14 mouse cellular contexts compared by ENCODE assay signal in genomic region chr1:155207859-155208258, GRCm38 (mm10). TPM values are rescaled to one million over a fixed set of nuclear protein-coding genes. Genes with fewer than 3 reads are reported as not detected.
"Had no signal": no experiment of that assay in that cellular context is flagged by ENCODE, and none has a peak within 500 bp of the region (broad histone marks: within the 10 kb centered on the region; RNA-seq: fewer than 3 reads in every experiment).

No protein-coding gene starts in this region.

- H3K4me2 ChIP-seq: limb, embryonic 13.5 days; liver, embryonic 13.5 days; midbrain, embryonic 11.5 days had no signal

- DNase-seq: layer of hippocampus, postnatal 36 days; left cerebral cortex, postnatal 4 days; liver, embryonic 13.5 days; lung, adult 2 months; lung, postnatal 14 days; lung, postnatal 4 days; midbrain, embryonic 14.5 days; thymus, adult 18-20 months; thymus, postnatal 36 days had no signal

- H3K27ac ChIP-seq: kidney, postnatal 0 days; left cerebral cortex, adult 2 months; limb, embryonic 13.5 days; liver, embryonic 13.5 days had no signal

- H3K9me3 ChIP-seq: limb, embryonic 13.5 days; liver, embryonic 13.5 days had no signal

- H3K27me3 ChIP-seq: limb, embryonic 13.5 days; liver, embryonic 13.5 days had no signal

- H3K4me3 ChIP-seq: left cerebral cortex, adult 2 months; limb, embryonic 13.5 days; liver, embryonic 13.5 days had no signal

- H3K9ac ChIP-seq: limb, embryonic 13.5 days; liver, embryonic 13.5 days had no signal

RNA-seq across cellular contexts. Expression of gene BC034090, which starts 36.4 kb away (rescaled TPM):
- total RNA-seq: megakaryocyte-erythroid progenitor cell, adult 5-6 weeks had no signal
